Mouse (Mus musculus) testis, postnatal 10 days (tissue): Measurements from ENCODE around the gene Ngfr.
"Not testable (repeated sequence)": the region's sequence is repeated elsewhere in the genome, so short reads cannot be mapped to it uniquely, and the experiment has no call there.

Experiments
- DNase-seq: peaks from one replicate; pipeline ENCODE4 v3.0.0; 2021; ENCODE audit warnings: low spot score

Gene Ngfr

GRCm38 (mm10) chr11:95587423-95587951 is at the start of gene Ngfr:
Ngfr (minus strand) TSS chr11:95587735.
- DNase-seq, result no peak

GRCm38 (mm10) chr11:95635030-95635429 is 47.5 kb upstream of the Ngfr start:
- DNase-seq, result no peak

- DNase-seq, result no peak
These were observed 46.0 kb upstream of the Ngfr start for GRCm38 (mm10) chr11:95633512-95634000.

- DNase-seq, result no peak
These were observed 44.9 kb upstream of the Ngfr start for GRCm38 (mm10) chr11:95632474-95632873.

- DNase-seq, result no peak
These were observed 43.8 kb upstream of the Ngfr start for GRCm38 (mm10) chr11:95631301-95631700.

- no peak for DNase-seq
These were observed 43.0 kb upstream of the Ngfr start for GRCm38 (mm10) chr11:95630558-95630957.

GRCm38 (mm10) chr11:95622426-95622825 is 34.9 kb upstream of the Ngfr start:
- no peak for DNase-seq

GRCm38 (mm10) chr11:95621541-95622130 is 34.1 kb upstream of the Ngfr start:
- DNase-seq, result no peak

GRCm38 (mm10) chr11:95621010-95621409 is 33.5 kb upstream of the Ngfr start:
- DNase-seq, result no peak

GRCm38 (mm10) chr11:95619886-95620444 is 32.4 kb upstream of the Ngfr start:
- no peak for DNase-seq

GRCm38 (mm10) chr11:95619081-95619480 is 31.5 kb upstream of the Ngfr start:
- DNase-seq, result no peak

GRCm38 (mm10) chr11:95617785-95618465 is 30.4 kb upstream of the Ngfr start:
- no peak for DNase-seq

- DNase-seq, result no peak
These were observed 27.2 kb upstream of the Ngfr start for GRCm38 (mm10) chr11:95614739-95615138.

- DNase-seq, result no peak
These were observed 23.7 kb upstream of the Ngfr start for GRCm38 (mm10) chr11:95611283-95611682.

- DNase-seq, result no peak
These were observed 22.9 kb upstream of the Ngfr start for GRCm38 (mm10) chr11:95610391-95610902.

GRCm38 (mm10) chr11:95609924-95610323 is 22.4 kb upstream of the Ngfr start:
- no peak for DNase-seq

GRCm38 (mm10) chr11:95607286-95607685 is 19.8 kb upstream of the Ngfr start:
- not testable (repeated sequence) for DNase-seq

- DNase-seq, result no peak
These were observed 10.9 kb upstream of the Ngfr start for GRCm38 (mm10) chr11:95598214-95599062.

GRCm38 (mm10) chr11:95597741-95598140 is 10.2 kb upstream of the Ngfr start:
- no peak for DNase-seq

- DNase-seq, result no peak
These were observed 9.2 kb upstream of the Ngfr start for GRCm38 (mm10) chr11:95596704-95597103.

GRCm38 (mm10) chr11:95596150-95596515 is 8.6 kb upstream of the Ngfr start:
- DNase-seq, result no peak
